16 mouse cellular contexts compared by ENCODE assay signal in the genomic region with DNA sequence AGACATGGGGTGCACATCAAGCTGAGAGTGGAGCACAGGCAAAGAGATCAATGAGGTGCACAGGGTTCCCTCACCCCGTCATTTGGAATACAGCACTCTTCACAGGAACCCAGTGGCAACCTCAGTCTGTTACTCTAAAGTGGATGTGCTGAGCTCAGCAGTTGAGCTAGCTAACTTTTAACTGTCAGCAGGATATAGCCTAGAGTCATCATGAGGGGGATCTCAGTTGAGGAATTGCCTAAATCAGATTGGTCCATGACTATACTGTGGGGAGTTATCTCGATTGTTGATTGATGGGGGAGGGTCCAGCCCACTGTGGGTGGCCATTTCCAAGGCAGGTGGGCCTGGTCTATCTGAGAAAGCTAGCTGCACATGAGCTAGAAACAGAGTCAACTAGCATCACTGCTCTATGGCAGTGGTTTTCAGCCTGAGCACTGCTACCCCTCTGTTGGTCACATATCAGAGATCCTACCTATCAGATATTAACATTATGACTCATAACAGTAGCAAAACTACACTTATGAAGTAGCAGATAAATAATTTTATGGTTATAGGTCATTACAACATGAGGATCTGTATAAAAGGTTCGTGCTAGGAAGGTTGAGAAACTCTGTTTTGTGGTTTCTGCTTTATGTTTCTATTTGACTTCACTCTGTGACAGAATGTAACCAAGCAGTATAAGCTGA.
"Had no signal": no experiment of that assay in that cellular context is flagged by ENCODE, and none has a peak within 500 bp of the region (broad histone marks: within the 10 kb centered on the region; RNA-seq: fewer than 3 reads in every experiment).

No protein-coding gene starts in this region.

- H3K4me2 ChIP-seq: kidney, embryonic 15.5 days; limb, embryonic 12.5 days; liver, embryonic 13.5 days; lung, embryonic 15.5 days; midbrain, embryonic 12.5 days; neural tube, embryonic 13.5 days had no signal

- H3K4me3 ChIP-seq: kidney, embryonic 15.5 days; limb, embryonic 12.5 days; liver, embryonic 13.5 days; lung, embryonic 15.5 days; midbrain, embryonic 12.5 days; neural tube, embryonic 13.5 days had no signal

- H3K4me1 ChIP-seq: liver, embryonic 13.5 days; midbrain, embryonic 12.5 days had no signal

- H3K9ac ChIP-seq: kidney, embryonic 15.5 days; limb, embryonic 12.5 days; liver, embryonic 13.5 days; liver, postnatal 0 days; lung, embryonic 15.5 days; midbrain, embryonic 12.5 days; neural tube, embryonic 13.5 days had no signal

- ATAC-seq: liver, postnatal 0 days; midbrain, embryonic 16.5 days had no signal

- H3K27ac ChIP-seq: kidney, embryonic 15.5 days; limb, embryonic 12.5 days; liver, embryonic 13.5 days; lung, embryonic 15.5 days; macrophage; midbrain, embryonic 12.5 days; neural tube, embryonic 13.5 days had no signal

- DNase-seq: layer of hippocampus, adult 9-11 months; layer of hippocampus, postnatal 36 days; liver; liver, embryonic 13.5 days; liver, postnatal 0 days; lung, postnatal 14 days; retina, postnatal 1 day; right cerebral cortex, postnatal 4 days; thymus, postnatal 4 days had no signal

- H3K9me3 ChIP-seq: kidney, embryonic 15.5 days; limb, embryonic 12.5 days; liver, embryonic 13.5 days; lung, embryonic 15.5 days; midbrain, embryonic 12.5 days; neural tube, embryonic 13.5 days had no signal

- H3K27me3 ChIP-seq: kidney, embryonic 15.5 days; limb, embryonic 12.5 days; liver, embryonic 13.5 days; lung, embryonic 15.5 days; midbrain, embryonic 12.5 days; neural tube, embryonic 13.5 days had no signal
